Mouse (Mus musculus) spleen, adult 2 months (tissue): Measurements from ENCODE around the gene Fhit. TPM values are rescaled to one million over a fixed set of nuclear protein-coding genes. Genes with fewer than 3 reads are reported as not detected.

Source experiments
- DNase-seq, 2 experiments: peaks; one replicate each; pipeline versions ENCODE4 v3.0.0 to v3.0.0-alpha.2; 2012 to 2021; ENCODE audit warnings: low spot score in 2 of 2, low read depth in 1 of 2
- H3K27ac ChIP-seq: fragments of 200-500 bp; 2 replicates; pipeline ENCODE4 v1.5.1; 2012; ENCODE audit warnings: low read length, inconsistent platforms; ENCODE audit not compliant: insufficient read depth
- H3K27me3 ChIP-seq: fragments of 200-500 bp; 2 replicates; pipeline ENCODE4 v1.6.1; 2012; ENCODE audit warnings: mild to moderate bottlenecking, moderate library complexity, low read length, inconsistent platforms; ENCODE audit not compliant: control insufficient read depth, insufficient read depth
- H3K36me3 ChIP-seq: fragments of 200-500 bp; 2 replicates; pipeline ENCODE4 v1.6.1; 2012; ENCODE audit warnings: mild to moderate bottlenecking, low read length, inconsistent platforms; ENCODE audit not compliant: control insufficient read depth, insufficient read depth
- H3K4me1 ChIP-seq: fragments of 200-500 bp; 2 replicates; pipeline ENCODE4 v1.6.1; 2011; ENCODE audit warnings: inconsistent platforms; ENCODE audit not compliant: control insufficient read depth, insufficient read depth, insufficient read length
- H3K4me3 ChIP-seq: fragments of 200-500 bp; 2 replicates; pipeline ENCODE4 v1.5.1; 2011; ENCODE audit warnings: mild to moderate bottlenecking, inconsistent platforms; ENCODE audit not compliant: insufficient read depth, insufficient read length; ENCODE audit errors: extremely low read depth
- CTCF ChIP-seq: fragments of 200-500 bp; IDR thresholded peaks from 2 replicates; pipeline ENCODE4 v1.5.1; 2011; ENCODE audit warnings: mild to moderate bottlenecking, inconsistent platforms; ENCODE audit not compliant: insufficient read depth, insufficient read length, insufficient replicate concordance; ENCODE audit errors: extremely low read depth
- POLR2A ChIP-seq: fragments of 200-500 bp; IDR thresholded peaks from 2 replicates; pipeline ENCODE4 v1.6.1; 2011; ENCODE audit warnings: low read depth, low read length, inconsistent platforms
- WGBS: fragments of 180-500 bp; shearing (Covaris S2); methylation state at CpG from one replicate; pipeline ENCODE4 v1.1.7; 2018; 5-methylcytosine and 5-hydroxymethylcytosine counted together
- polyA plus RNA-seq: library from polyadenylated mRNA; depleted of rRNA; stranded (reverse); fragments of >200 nt; gene quantifications from 2 replicates; pipeline ENCODE4 v1.2.3, GENCODE M21; 2012

Gene Fhit
- polyA plus RNA-seq, 1 experiment = 2.0 TPM

- TF ChIP-seq CTCF (no peak), POLR2A (no peak)
- H3K36me3 ChIP-seq = no peaks in the 10 kb centered on the region
- no peak for DNase-seq
- 89% methylated on average over 4 of the region's 4 CpGs for WGBS
- no peak overlapping the region for H3K27ac ChIP-seq
- no peaks in the 10 kb centered on the region for H3K27me3 ChIP-seq
- no peaks in the 10 kb centered on the region for H3K4me1 ChIP-seq
- H3K4me3 ChIP-seq = no peak overlapping the region
These were observed 1410.5 kb downstream of the Fhit start for GRCm38 (mm10) chr14:9751341-9751740.

DNA sequence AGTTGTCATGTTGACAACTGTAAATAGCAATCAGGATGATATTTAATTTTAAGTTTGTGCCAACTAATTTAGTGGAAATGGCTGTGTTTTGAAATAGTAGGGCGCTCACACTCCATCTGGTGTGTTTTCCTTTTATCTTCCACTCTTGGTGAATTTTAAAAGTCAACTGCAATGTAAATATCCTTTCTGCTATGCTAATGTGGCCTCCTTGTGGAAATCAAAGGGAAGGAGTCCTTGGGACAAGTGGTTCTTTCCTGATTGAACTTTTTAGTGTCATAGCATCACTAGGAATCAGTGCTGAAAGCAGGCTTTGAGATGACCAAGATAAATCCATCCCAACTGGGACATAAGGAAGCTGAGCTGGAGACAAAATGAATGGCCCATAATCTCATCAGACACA is 1413.1 kb downstream of the Fhit start:
- no peaks in the 10 kb centered on the region for H3K27me3 ChIP-seq
- H3K4me1 ChIP-seq = no peaks in the 10 kb centered on the region
- TF ChIP-seq POLR2A (no peak), CTCF (no peak)
- H3K4me3 ChIP-seq = no peak overlapping the region
- no peaks in the 10 kb centered on the region for H3K36me3 ChIP-seq
- H3K27ac ChIP-seq = no peak overlapping the region
- WGBS = 73% methylated on average over 1 of the region's 1 CpGs
- no peak for DNase-seq

DNA sequence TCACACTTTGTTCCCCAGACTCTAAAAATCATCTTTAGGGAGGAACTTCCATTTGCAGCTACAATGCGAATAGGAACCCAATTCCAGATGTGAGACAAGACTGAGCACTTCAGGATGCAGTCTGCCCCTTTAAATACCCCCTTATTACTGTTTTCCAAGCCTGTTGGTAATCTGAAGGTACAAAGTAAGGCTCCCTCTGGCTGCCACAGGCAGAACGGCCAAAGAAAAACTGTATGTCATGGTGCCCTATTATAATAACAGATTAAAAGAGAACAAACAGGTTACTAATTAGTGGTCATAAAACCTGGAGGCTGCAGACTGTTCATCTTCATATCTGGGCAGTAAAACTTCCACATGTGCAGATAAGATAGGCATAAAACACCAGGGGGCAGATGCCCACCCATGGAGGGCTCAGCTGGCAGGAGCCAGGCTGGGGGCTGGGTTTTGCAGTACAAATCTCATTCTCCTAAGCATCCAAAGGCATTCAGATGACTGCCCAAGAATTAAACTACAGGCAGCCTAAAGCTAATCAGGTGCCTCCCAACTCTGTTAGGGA is 1439.8 kb downstream of the Fhit start:
- DNase-seq = no peak
- Histone ChIP-seq H3K36me3 (no peaks in the 10 kb centered on the region), H3K27me3 (no peaks in the 10 kb centered on the region), H3K4me3 (no peak overlapping the region), H3K27ac (no peak overlapping the region), H3K4me1 (no peaks in the 10 kb centered on the region)
- TF ChIP-seq POLR2A (no peak), CTCF (no peak)
- 67% methylated on average over 2 of the region's 2 CpGs for WGBS

GRCm38 (mm10) chr14:9698621-9699020 is 1463.2 kb downstream of the Fhit start:
- no peak for DNase-seq
- WGBS = 91% methylated on average over 1 of the region's 1 CpGs
- Histone ChIP-seq H3K27ac (no peak overlapping the region), H3K4me1 (no peaks in the 10 kb centered on the region), H3K4me3 (no peak overlapping the region), H3K36me3 (no peaks in the 10 kb centered on the region), H3K27me3 (no peaks in the 10 kb centered on the region)
- TF ChIP-seq CTCF (no peak), POLR2A (no peak)

DNA sequence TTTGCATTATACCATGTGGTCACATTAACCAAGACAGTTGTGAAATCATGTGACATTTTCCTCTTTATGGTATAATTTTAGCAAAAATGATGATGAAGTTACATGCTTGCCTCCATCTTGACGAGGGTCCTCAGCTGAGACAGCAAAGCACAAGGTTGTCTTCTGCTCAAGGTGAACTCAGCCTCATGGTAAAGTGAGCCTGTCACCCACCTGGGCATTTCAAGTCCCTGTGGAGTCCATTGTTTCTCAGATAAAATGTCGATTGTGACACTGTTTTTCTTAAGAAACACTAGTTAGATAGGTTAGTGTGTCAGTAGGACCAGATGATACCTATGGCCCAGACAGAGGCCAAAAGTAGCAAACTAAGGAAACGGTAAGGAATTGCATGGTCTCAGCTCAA is 1464.7 kb downstream of the Fhit start:
- DNase-seq = no peak
- TF ChIP-seq CTCF = no peak
- TF ChIP-seq POLR2A = no peak
- Histone ChIP-seq H3K27ac (no peak overlapping the region), H3K4me3 (no peak overlapping the region), H3K4me1 (no peaks in the 10 kb centered on the region), H3K36me3 (no peaks in the 10 kb centered on the region), H3K27me3 (no peaks in the 10 kb centered on the region)
- WGBS = 84% methylated on average over 3 of the region's 3 CpGs

DNA sequence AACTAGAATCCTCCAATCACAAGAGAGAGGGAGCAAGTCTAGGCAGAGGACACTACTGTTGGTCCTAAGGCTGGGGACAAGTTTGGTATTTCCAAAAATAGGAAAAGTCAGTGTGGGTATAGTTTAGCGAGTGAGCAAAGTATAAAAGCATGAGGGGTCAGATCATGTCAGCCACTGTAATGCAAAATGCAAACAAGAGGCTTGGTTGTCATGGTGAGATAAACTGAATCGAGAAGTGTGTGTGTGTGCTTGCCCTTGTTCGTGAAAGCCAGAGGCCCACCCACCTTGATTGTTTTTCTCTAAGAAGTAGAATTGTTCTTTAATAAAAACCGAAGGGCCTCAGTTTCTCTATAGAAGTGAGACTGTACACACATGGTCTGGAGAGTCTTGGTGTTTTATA is 1465.8 kb downstream of the Fhit start:
- no peak overlapping the region for H3K4me3 ChIP-seq
- H3K4me1 ChIP-seq = no peaks in the 10 kb centered on the region
- DNase-seq = no peak
- H3K27me3 ChIP-seq = no peaks in the 10 kb centered on the region
- no peak overlapping the region for H3K27ac ChIP-seq
- TF ChIP-seq CTCF (no peak), POLR2A (no peak)
- H3K36me3 ChIP-seq = no peaks in the 10 kb centered on the region
- 89% methylated on average over 4 of the region's 4 CpGs for WGBS

DNA sequence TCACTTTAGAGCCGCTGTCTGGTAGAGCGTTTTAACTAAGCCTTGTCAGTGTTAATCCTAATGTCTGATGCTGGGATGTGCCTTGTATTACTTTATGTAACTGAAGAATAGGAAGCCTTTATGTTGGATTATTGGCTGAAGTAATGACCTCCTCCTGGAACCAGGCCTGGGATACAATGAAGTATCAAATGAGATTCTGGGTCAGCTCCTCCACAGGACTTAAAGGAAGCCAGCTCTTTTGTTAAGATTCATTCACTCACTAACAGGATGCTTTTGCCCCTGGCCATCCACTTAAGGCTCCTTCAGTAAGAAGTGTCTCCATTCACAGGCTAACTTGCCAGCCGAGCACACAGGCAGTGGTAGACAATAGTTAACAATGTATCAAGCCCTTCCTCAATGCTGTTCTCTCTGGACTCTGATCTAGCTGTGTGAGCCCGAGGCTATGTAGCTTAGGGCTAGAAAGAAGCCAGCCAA is 1466.6 kb downstream of the Fhit start:
- DNase-seq = no peak
- whole genome bisulfite sequencing = 89% methylated on average over 4 of the region's 4 CpGs
- no peak overlapping the region for H3K4me3 ChIP-seq
- TF ChIP-seq POLR2A (no peak), CTCF (no peak)
- no peak overlapping the region for H3K27ac ChIP-seq
- no peaks in the 10 kb centered on the region for H3K36me3 ChIP-seq
- no peaks in the 10 kb centered on the region for H3K4me1 ChIP-seq
- H3K27me3 ChIP-seq = no peaks in the 10 kb centered on the region
